Mouse (Mus musculus) hindbrain, embryonic 14.5 days (tissue): ENCODE results near the gene Tmed6. TPM values are rescaled to one million over a fixed set of nuclear protein-coding genes. Genes with fewer than 3 reads are reported as not detected.

Experiments used
- ATAC-seq: fragments of 200-750 bp; cut with Nextera tagmentation; 2 replicates; pipeline ENCODE4 v1.8.0; 2017; ENCODE audit warnings: moderate number of reproducible peaks, mild to moderate bottlenecking, moderate TSS enrichment, moderate library complexity; ENCODE audit not compliant: low FRiP score
- DNase-seq: peaks from one replicate; pipeline ENCODE4 v3.0.0-alpha.2; 2015; ENCODE audit warnings: low spot score
- H3K27ac ChIP-seq: fragments of 300-500 bp; sonication (generic); 2 replicates; pipeline ENCODE4 v1.5.1; 2014; ENCODE audit warnings: mild to moderate bottlenecking, moderate library complexity
- H3K27me3 ChIP-seq: fragments of 300-500 bp; sonication (generic); 2 replicates; pipeline ENCODE4 v1.6.1; 2014; ENCODE audit warnings: mild to moderate bottlenecking, low read length, mixed read lengths; ENCODE audit not compliant: control insufficient read depth, insufficient read depth
- H3K36me3 ChIP-seq: fragments of 300-500 bp; sonication (generic); replicated peaks from 2 replicates; pipeline ENCODE4 v1.6.1; 2014; ENCODE audit not compliant: control insufficient read depth, insufficient read depth
- H3K4me1 ChIP-seq: fragments of 300-500 bp; sonication (generic); replicated peaks from 2 replicates; pipeline ENCODE4 v1.6.1; 2014; ENCODE audit warnings: antibody characterized with exemption, low read length, mixed read lengths; ENCODE audit not compliant: control insufficient read depth, insufficient read depth
- H3K4me2 ChIP-seq: fragments of 300-500 bp; sonication (generic); replicated peaks from 2 replicates; pipeline ENCODE4 v1.6.1; 2014; ENCODE audit warnings: mild to moderate bottlenecking, moderate library complexity
- H3K4me3 ChIP-seq: fragments of 300-500 bp; sonication (generic); replicated peaks from 2 replicates; pipeline ENCODE4 v1.5.1; 2014; ENCODE audit warnings: mild to moderate bottlenecking, low read length
- H3K9ac ChIP-seq: fragments of 300-500 bp; sonication (generic); 2 replicates; pipeline ENCODE4 v1.6.1; 2014
- H3K9me3 ChIP-seq: fragments of 300-500 bp; sonication (generic); 2 replicates; pipeline ENCODE4 v1.6.1; 2016; ENCODE audit warnings: low read length; ENCODE audit not compliant: control insufficient read depth
- WGBS: fragments of 180-500 bp; shearing (Covaris S2); extraction: QIAGEN DNeasy Blood & Tissue Kit; methylation state at CpG from one replicate; pipeline ENCODE4 v1.1.7; 2014; 5-methylcytosine and 5-hydroxymethylcytosine counted together
- microRNA-seq: library from miRNA; unstranded; fragments of <30 nt; microRNA quantifications from one replicate; pipeline ENCODE4, GENCODE M21; 2016
- polyA plus RNA-seq: library from polyadenylated mRNA; unstranded; fragments of >200 nt; fragmentation: Nextera tagmentation; extraction: Ambion mirVana; gene quantifications from 2 replicates; pipeline ENCODE4 v1.2.1, GENCODE M21; 2014

Tmed6 gene
- polyA plus RNA-seq, 1 experiment from 2014 or later = not detected

- Histone ChIP-seq H3K4me2 (peak within 1 kb of the TSS; percentile 80), H3K27ac (peak within 1 kb of the TSS; percentile 84), H3K27me3 (no peaks in the 10 kb centered on the region), H3K36me3 (peaks cover 3% of the 10 kb centered on the region; the same call in 1 of the 2 replicates), H3K4me1 (peaks cover 14% of the 10 kb centered on the region), H3K9ac (peak within 1 kb of the TSS; percentile 99), H3K9me3 (no peaks in the 10 kb centered on the region), H3K4me3 (peak within 1 kb of the TSS; percentile 99)
- DNase-seq (peak; percentile 96), ATAC-seq (peak; percentile 95)
- WGBS = 5% methylated on average over 66 of the region's 66 CpGs
Measured at GRCm38 (mm10) chr8:107030650-107031576, 34.5 kb downstream of the Tmed6 start, which contains the start of gene Vps4a. TSS of gene Vps4a (plus strand) at chr8:107031222.

GRCm38 (mm10) chr8:107030058-107030457 is 35.4 kb downstream of the Tmed6 start:
- Histone ChIP-seq H3K9me3 (no peaks in the 10 kb centered on the region), H3K4me3 (no peak overlapping the region)

GRCm38 (mm10) chr8:107029310-107029709 is 36.1 kb downstream of the Tmed6 start:
- peaks cover 14% of the 10 kb centered on the region for H3K4me1 ChIP-seq
- ATAC-seq (no peak), DNase-seq (no peak)
- no peak overlapping the region for H3K27ac ChIP-seq
- H3K27me3 ChIP-seq = no peaks in the 10 kb centered on the region
- WGBS = 89% methylated on average over 3 of the region's 3 CpGs
- no peak overlapping the region for H3K4me2 ChIP-seq
- no peaks in the 10 kb centered on the region for H3K9me3 ChIP-seq
- no peak overlapping the region for H3K4me3 ChIP-seq
- no peaks in the 10 kb centered on the region for H3K36me3 ChIP-seq
- no peak overlapping the region for H3K9ac ChIP-seq

More at GRCm38 (mm10) chr8:107030058-107030457, 35.4 kb downstream of the Tmed6 start:
- Histone ChIP-seq H3K4me2 (no peak overlapping the region), H3K36me3 (no peaks in the 10 kb centered on the region), H3K9ac (no peak overlapping the region), H3K27ac (no peak overlapping the region), H3K4me1 (peaks cover 14% of the 10 kb centered on the region), H3K27me3 (no peaks in the 10 kb centered on the region)
- ATAC-seq (no peak), DNase-seq (no peak)
- WGBS = 79% methylated on average over 5 of the region's 5 CpGs

GRCm38 (mm10) chr8:107023479-107023878 is 42.0 kb downstream of the Tmed6 start:
- Histone ChIP-seq H3K36me3 (no peaks in the 10 kb centered on the region), H3K9me3 (no peaks in the 10 kb centered on the region), H3K4me1 (no peaks in the 10 kb centered on the region), H3K27ac (no peak overlapping the region), H3K4me3 (no peak overlapping the region), H3K27me3 (no peaks in the 10 kb centered on the region), H3K9ac (no peak overlapping the region), H3K4me2 (no peak overlapping the region)
- no peak for DNase-seq
- whole genome bisulfite sequencing = 94% methylated on average over 8 of the region's 8 CpGs
- no peak for ATAC-seq

- no peaks in the 10 kb centered on the region for H3K4me1 ChIP-seq
- H3K36me3 ChIP-seq = peaks cover 24% of the 10 kb centered on the region
- 87% methylated on average over 1 of the region's 1 CpGs for whole genome bisulfite sequencing
Measured at GRCm38 (mm10) chr8:107014915-107015314, 50.5 kb downstream of the Tmed6 start.

GRCm38 (mm10) chr8:107012666-107013065 is 52.8 kb downstream of the Tmed6 start:
- Histone ChIP-seq H3K27me3 (no peaks in the 10 kb centered on the region), H3K4me3 (no peak overlapping the region), H3K4me1 (no peaks in the 10 kb centered on the region), H3K27ac (no peak overlapping the region), H3K9me3 (no peaks in the 10 kb centered on the region), H3K9ac (no peak overlapping the region), H3K36me3 (peaks cover 27% of the 10 kb centered on the region), H3K4me2 (no peak overlapping the region)
- 92% methylated on average over 2 of the region's 2 CpGs for WGBS
- no peak for ATAC-seq
- DNase-seq = no peak

More at GRCm38 (mm10) chr8:107014915-107015314, 50.5 kb downstream of the Tmed6 start:
- H3K9me3 ChIP-seq = no peaks in the 10 kb centered on the region
- DNase-seq (no peak), ATAC-seq (no peak)
- H3K4me3 ChIP-seq = no peak overlapping the region
- H3K4me2 ChIP-seq = no peak overlapping the region
- no peaks in the 10 kb centered on the region for H3K27me3 ChIP-seq
- no peak overlapping the region for H3K9ac ChIP-seq
- no peak overlapping the region for H3K27ac ChIP-seq

Small RNA genes lying within 50 kb of the gene (microRNA-seq; reads per million reads assigned to microRNA genes)
- 1.5 reads per million for gene Mir7075

Other genes with a start within 250 kb of the Tmed6 start
- gene Has3, start 195.4 kb downstream of the Tmed6 start, polyA plus RNA-seq = 1.2 and 1.7 TPM in 2 replicates
- 39.6 and 46.6 TPM in 2 replicates for gene Utp4, start 172.0 kb downstream of the Tmed6 start, polyA plus RNA-seq
- gene Sntb2, start 129.9 kb downstream of the Tmed6 start, polyA plus RNA-seq = 6.3 and 7.3 TPM in 2 replicates
- gene Vps4a, start 34.4 kb downstream of the Tmed6 start, polyA plus RNA-seq = 149 and 172 TPM in 2 replicates
- gene Pdf, start 17.0 kb downstream of the Tmed6 start, polyA plus RNA-seq = 32.1 and 32.3 TPM in 2 replicates
- gene Cog8, start 9.0 kb downstream of the Tmed6 start, polyA plus RNA-seq = 40.7 and 42.6 TPM in 2 replicates
- gene Nip7, start 8.8 kb downstream of the Tmed6 start, polyA plus RNA-seq = 69.3 and 70.2 TPM in 2 replicates
- gene Terf2, start 30.9 kb upstream of the Tmed6 start, polyA plus RNA-seq = 20.5 and 22.2 TPM in 2 replicates
- gene Cyb5b, start 85.0 kb upstream of the Tmed6 start, polyA plus RNA-seq = 126 and 134 TPM in 2 replicates
- 8.0 and 12.0 TPM in 2 replicates for gene Nfat5, start 227.8 kb upstream of the Tmed6 start, polyA plus RNA-seq